Mouse (Mus musculus): ENCODE results near the gene Nup35. TPM values are rescaled to one million over a fixed set of nuclear protein-coding genes. Genes with fewer than 3 reads are reported as not detected.

The Nup35 gene
- polyA plus RNA-seq, 1 experiment: 19.4 TPM

DNA sequence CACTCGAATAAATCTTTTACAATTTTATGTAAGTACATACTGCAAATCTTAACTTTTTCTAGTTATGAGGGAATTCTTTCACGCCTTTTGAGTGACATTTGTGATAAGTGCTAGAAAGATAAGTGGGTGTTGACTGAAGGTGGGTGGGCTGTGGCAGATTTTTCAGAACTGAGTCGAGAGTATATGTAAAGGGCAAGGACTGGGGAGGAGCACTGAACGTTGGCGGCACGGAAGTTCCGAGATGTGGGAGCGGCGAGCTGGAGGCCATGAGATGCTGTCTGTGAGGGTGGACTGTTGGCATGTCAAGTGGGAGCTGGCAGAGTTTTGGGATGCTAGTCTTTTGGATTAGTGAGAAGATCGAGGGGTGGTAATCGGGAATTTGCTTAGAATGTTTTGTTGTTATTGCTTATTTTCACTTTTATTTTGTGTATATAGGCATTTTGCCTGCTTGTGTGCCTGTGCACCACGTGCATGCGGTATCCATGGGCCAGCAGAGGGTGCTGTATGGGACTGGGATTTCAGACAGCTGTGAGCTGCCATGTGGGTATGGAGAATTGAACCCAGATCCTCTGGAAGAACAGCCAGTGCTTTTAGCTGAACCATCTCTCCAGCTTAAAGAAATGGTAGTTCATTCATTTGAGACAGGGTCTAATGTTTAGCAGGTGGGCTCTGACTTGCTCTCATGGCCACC is 15.4 kb downstream of the Nup35 start:
- no peak for DNase-seq (ENCODE audit: low read depth, low spot score)
- WGBS: 90% methylated on average over 13 of the region's 13 CpGs

DNA sequence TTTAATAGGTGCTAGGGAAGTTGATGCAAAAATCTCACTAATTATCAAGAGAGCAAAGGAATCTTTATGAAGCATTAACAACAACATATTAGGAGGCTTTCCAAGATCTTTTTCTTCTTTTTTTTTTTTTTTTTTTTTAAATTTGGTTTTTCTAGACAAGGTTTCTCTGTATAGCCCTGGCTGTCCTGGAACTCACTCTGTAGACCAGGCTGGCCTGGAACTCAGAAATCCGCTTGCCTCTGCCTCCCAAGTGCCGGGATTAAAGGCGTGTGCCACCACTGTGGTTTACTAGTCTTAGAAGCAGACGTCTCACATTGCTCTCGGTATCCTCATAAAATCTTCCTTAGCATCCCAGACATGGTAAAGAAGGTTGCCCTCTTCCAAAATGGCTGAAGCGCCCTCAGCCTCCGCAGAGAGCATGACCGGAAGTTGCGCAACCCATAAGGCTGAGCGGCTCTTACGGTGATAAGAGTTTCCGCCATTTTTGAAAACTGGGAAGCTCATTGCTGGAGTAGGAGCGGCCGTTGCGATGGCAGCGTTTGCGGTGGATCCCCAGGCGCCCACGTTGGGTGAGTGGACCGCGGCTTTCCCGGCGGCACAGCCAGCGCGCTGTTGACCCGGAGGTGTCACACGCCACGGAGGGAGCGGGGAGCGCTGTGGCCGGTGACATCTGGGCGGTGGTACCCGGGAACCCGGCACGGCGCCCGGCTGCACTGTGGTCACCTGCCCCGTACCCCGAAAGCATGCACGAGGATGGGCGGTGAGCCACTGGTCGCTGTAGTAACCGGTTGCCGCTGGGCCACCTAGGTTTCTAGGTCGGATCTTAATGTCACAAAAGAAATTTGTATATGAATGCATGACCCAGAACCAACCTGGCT is 21.6 kb downstream of the Nup35 start:
- WGBS: under 1% methylated on average over 45 of the region's 45 CpGs
- peak; percentile 80 for DNase-seq (ENCODE audit: low read depth, low spot score)

DNA sequence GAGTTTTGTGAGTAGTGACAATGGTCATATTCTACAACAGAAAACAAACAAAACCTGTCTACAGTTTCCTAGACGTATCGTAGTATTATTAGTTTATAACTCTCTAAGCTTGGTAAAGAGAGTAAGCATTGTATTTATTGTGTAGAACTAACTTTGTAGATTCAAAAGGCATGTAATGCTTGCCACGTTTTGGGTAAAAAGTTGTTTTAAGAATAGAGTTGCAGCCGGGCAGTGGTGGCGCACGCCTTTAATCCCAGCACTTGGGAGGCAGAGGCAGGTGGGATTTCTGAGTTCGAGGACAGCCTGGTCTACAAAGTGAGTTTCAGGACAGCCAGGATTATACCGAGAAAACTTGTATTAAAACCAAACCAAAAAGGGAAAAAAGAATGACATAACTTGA is 22.4 kb downstream of the Nup35 start:
- WGBS: 9% methylated on average over 8 of the region's 8 CpGs
- DNase-seq (ENCODE audit: low read depth, low spot score): no peak

DNA sequence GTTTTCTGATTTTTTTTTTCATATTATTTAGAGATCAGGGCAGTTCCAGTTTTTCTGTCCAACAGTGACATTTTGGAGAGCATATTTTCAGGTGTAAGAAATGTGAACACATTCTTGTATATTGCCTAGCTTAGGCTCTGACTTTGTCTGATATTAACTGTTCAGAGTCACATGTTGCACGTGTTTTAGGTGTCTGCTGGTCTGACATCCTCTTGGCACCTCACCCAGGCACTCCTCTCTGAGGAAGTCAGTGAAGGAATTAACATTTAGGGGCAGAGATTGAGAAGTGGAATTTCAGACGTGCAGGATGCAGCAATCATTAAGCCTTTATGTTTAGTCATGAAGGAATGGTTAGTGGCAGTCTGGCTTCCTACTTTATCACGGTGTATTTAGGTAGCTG is 22.8 kb downstream of the Nup35 start:
- no peak for DNase-seq (ENCODE audit: low read depth, low spot score)
- 17% methylated on average over 3 of the region's 3 CpGs for WGBS

DNA sequence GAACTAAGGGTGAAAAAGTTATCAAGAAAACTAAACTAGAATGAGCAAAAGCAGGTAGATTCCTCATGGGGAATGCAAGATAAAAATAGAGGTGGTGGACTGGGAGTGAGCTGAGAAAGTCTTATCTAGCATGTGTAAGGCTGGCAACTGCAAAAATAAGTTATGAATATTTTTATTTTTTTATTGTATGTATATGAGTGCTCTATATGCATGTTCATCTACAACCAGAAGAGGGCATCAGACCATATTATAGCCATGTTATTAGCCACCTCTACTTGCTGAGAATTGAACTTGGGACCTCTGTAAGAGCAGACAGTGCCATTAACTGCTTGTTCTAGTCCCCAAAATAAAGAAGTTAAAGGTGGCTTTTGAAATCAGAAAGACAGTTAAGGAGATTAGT is 44.4 kb downstream of the Nup35 start:
- no peak for DNase-seq (ENCODE audit: low read depth, low spot score)

DNA sequence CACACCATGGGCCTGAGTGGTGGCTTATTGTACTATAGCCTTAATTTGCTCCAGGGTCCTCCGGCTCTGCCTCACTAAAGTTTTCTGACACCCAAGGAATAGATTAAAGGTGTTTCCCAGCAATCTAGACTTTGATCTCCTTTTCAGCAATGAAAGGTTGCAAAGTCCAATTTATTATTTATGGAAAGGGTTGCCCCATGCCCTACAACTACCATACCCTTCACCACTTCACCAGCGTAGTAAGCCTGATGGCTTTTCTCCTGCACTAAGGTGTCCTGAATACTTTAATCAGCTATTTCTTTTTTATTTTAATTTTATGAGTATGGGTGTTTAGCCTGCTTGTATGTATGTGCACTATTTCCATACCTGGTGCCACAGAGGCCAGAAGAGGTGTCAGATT is 45.6 kb downstream of the Nup35 start:
- 75% methylated on average over 2 of the region's 2 CpGs for WGBS
- no peak for DNase-seq (ENCODE audit: low read depth, low spot score)

DNA sequence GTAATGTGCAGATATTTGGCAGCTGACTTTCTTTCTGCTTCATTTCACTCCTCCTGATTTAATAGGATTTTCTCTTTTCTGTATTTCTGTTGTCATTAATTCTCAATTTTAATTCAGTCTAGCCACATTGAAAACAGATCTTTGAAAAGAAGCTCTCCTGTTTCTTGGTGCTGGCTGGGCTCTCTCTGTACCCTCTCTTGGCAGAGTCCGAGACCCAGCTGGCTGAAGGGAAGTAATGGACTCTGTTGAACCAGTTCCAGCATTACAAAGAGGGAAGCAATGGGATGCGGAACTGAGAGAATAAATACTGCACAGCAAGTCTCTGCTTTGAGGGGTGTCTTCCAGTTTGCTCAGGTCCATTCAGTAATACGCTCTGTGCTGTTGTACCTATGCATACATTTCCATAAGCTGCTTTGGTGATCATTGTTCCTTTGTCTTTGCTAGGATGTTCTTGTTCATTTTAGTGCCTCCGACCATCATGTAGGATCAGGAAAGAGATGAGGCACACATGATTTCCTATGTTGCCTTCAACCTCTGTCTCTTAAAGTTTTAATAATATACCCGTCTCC is 50.4 kb downstream of the Nup35 start:
- 87% methylated on average over 5 of the region's 5 CpGs for WGBS
- DNase-seq (ENCODE audit: low read depth, low spot score): no peak

DNA sequence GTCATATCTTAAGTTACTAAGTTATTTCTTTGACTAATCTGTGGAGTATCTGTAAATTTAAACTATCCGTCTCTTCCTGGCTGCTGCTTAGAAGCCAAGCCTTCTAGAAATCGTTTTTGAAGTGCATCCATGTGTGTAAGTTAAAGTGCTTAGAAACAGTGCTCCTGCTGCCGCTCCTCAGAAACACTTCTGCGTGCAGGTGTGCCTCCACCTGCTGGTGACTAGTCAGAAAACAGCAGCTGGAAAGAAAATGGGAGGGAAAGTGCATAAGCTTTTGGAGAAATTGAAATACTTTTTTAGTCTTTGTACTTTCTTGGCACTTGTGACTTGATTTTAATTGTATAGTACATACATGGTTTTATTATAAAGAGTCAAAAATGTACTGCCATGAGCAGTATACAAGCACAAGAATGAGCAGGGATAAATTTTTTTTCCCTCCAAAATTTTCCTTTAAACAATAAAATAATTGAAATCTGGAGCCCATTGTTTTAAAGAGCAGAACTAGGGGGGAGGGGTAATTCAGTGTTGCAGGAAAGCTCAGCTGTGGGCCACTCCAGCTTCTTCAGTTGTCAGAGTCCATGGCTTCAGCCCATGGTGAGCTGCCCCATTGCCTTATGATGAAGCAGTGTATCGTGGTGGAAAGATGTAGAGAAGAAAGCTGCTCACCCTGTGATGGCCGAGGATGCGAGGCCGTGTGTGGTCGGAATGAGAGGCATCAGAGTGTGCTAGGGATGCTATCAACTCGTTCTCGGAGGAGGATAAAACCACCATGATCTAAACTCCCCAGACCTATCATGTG is 53.0 kb downstream of the Nup35 start:
- DNase-seq (ENCODE audit: low read depth, low spot score): no peak
- WGBS: 75% methylated on average over 11 of the region's 11 CpGs

DNA sequence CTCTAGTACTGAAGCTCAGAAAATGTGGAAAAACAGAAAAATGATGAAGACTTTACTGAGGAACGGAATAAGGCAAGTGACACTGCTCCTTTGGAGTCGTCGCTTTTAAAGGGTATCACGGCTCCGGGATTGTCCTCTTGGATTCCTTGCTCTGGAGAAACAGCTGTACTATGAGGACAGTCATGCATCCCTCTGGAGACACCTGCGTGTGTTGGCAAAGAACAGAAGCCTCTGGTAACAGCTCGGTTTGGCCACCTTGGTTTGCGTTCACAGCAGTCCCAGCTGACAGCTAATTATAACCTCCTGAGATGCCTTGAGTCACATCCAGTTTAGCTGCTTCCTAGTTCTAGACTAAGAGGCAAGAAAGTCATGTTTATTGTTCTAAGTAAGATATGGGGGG is 61.8 kb downstream of the Nup35 start:
- DNase-seq (ENCODE audit: low read depth, low spot score): no peak
- 77% methylated on average over 8 of the region's 8 CpGs for WGBS

DNA sequence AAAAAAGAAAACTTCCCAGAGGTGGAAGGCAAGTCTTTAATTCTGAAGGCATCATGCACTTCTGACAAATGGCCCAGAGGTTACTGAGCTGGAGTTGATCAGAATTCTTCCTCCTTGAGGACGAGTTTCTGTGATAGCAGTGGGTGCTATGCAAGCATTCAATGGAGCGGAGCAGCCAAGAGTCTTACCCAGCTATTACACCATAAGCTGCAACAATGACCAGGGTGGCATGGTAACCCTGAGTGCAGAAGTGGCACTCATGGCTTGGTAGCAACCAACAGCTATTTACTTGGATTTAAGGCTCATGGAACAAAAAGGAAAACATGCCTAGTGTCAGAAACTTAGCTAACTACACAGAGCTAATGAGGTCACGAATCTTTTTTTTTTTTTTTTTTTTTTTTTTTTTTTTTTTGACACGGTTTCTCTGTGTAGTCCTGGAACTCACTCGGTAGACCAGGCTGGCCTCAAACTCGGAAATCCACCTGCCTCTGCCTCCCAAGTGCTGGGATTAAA is 66.7 kb downstream of the Nup35 start:
- 68% methylated on average over 6 of the region's 6 CpGs for WGBS
- DNase-seq (ENCODE audit: low read depth, low spot score): no peak

DNA sequence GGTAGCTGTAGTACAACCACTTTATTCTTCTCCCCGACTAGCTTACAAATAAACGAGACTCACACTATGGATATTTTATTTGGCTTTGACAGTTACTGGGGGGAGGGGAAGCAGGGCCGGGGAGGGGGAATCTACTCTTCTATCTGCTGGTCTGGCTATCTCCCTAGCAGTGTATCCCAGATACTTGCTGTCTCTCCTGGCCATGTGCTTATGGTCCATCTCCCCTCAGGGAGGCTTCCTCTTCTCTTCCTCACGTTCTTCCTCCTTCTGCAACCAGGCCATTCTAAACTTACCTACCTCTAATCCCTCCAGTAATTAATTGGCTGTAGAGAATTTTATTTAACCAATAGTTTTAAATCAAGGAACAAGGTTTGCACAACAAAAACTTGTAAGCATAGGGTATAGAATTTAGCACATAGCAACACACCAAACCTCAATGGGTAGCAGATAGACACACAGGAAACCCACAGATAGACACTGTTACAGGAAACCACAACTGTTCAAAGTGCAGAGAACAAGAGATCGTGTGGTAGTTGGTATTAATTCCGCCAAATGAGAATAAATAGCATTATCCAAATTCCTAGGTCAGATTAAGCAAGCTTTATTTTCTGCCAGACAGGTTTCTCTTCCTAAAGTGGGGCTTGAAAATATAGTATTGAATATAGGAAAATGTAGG is 67.5 kb downstream of the Nup35 start:
- no peak for DNase-seq (ENCODE audit: low read depth, low spot score)
- 69% methylated on average over 6 of the region's 6 CpGs for WGBS

DNA sequence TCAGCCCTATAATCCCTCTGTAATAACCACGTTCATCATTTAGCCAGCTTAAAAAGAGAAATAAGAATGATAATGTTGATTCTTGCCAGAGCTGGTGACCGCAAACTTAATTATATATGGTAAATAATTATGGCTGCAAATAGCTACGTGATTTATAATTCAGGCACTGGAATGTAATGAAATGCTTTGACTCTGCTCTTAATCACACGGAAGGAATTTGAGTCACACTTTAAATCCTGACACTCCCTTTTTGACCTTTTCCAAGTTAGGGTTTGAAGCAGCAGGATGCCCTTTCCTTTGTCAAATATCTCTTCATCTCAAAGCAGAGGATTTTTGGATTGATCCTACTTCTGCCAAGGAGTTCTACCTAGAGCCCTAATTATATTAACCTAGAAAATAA is 71.2 kb downstream of the Nup35 start:
- WGBS: 42% methylated on average over 4 of the region's 4 CpGs
- DNase-seq (ENCODE audit: low read depth, low spot score): no peak

DNA sequence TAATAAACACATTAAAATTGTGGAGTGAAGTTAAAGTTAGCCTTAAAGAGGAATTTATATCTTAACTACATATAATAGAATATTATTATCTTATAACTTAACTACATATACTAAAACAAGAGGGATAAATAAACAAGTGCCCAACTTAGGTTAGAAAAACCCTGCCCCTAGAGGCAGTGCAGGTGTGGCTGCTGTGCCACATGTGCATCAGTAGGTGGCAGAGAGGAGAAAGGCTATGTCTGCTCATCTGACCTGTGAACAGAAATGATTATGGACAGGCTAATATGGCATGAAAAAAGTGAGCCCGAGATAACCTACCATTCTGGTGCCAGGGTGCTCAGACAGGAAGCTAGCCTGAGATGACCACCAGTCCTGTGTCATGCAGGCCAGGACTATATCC is 90.4 kb downstream of the Nup35 start:
- 81% methylated on average over 1 of the region's 1 CpGs for WGBS
- DNase-seq (ENCODE audit: low read depth, low spot score): no peak

Other genes with a start within 250 kb of the Nup35 start
- 0.63 and 1.3 TPM in 2 replicates for gene Frzb, start 169.6 kb upstream of the Nup35 start, polyA plus RNA-seq (2012; rRNA removed)
- 36.9 and 41.8 TPM in 2 replicates for gene Nckap1, start 35.9 kb upstream of the Nup35 start, polyA plus RNA-seq (2012; rRNA removed)
- 5.4 and 6.4 TPM in 2 replicates for gene Dusp19, start 191 bp upstream of the Nup35 start, polyA plus RNA-seq (2012; rRNA removed)

All from large intestine, adult 2 months (tissue).